Mouse (Mus musculus): ENCODE data around the gene Rhcg.

GRCm38 (mm10) chr7:79577096-79577874 is 40.2 kb downstream of the Rhcg start:
- TF ChIP-seq CTCF (IDR thresholded peaks at IDR 0.05; ENCODE audit: borderline replicate concordance, extremely low read depth, insufficient read depth, insufficient read length) (no peak), POLR2A (IDR thresholded peaks at IDR 0.05; ENCODE audit: borderline replicate concordance, extremely low read depth, insufficient read depth, insufficient read length, poor library complexity, severe bottlenecking) (no peak)

Measured in brain, embryonic 14.5 days (tissue).